Mouse (Mus musculus) ES-Bruce4 (cell line): ENCODE results near the gene Txndc11.

Experiments
- CTCF ChIP-seq: IDR thresholded peaks from one replicate; pipeline ENCODE4 v1.8.1; 2011; ENCODE audit warnings: low read depth, low read length
- POLR2A ChIP-seq: IDR thresholded peaks from one replicate; pipeline ENCODE4 v1.8.1; 2011; ENCODE audit warnings: low read length; ENCODE audit not compliant: insufficient read depth

GRCm38 (mm10) chr16:11097301-11097700 lies 37.1 kb downstream of the Txndc11 start:
- no peak for TF ChIP-seq CTCF
- no peak for TF ChIP-seq POLR2A
